Mouse (Mus musculus) neural tube, embryonic 14.5 days (tissue): ENCODE measurements at regions not wholly inside any gene's neighbourhood (a gene's known extent, or its start where the extent isn't known, plus 50 kb on each side); places are given as distances from the start of the nearest gene placed in this dataset.

ENCODE experiments used
- ATAC-seq: fragments of 200-750 bp; cut with Nextera tagmentation; 2 replicates; pipeline ENCODE4 v1.8.0; 2017; ENCODE audit warnings: low read depth, mild to moderate bottlenecking, moderate TSS enrichment, moderate library complexity
- H3K27ac ChIP-seq: fragments of 300-500 bp; sonication (generic); 2 replicates; pipeline ENCODE4 v1.5.1; 2014; ENCODE audit warnings: low read depth, mild to moderate bottlenecking, control low read depth, low read length, moderate library complexity, mixed read lengths
- H3K27me3 ChIP-seq: fragments of 300-500 bp; sonication (generic); 2 replicates; pipeline ENCODE4 v1.6.1; 2014; ENCODE audit warnings: low read length; ENCODE audit not compliant: control insufficient read depth, insufficient read depth
- H3K36me3 ChIP-seq: fragments of 300-500 bp; sonication (generic); 2 replicates; pipeline ENCODE4 v1.6.1; 2014; ENCODE audit warnings: low read length, mixed read lengths; ENCODE audit not compliant: control insufficient read depth, insufficient read depth
- H3K4me1 ChIP-seq: fragments of 300-500 bp; sonication (generic); 2 replicates; pipeline ENCODE4 v1.6.1; 2014; ENCODE audit warnings: low read length; ENCODE audit not compliant: control insufficient read depth, insufficient read depth
- H3K4me2 ChIP-seq: fragments of 300-500 bp; sonication (generic); 2 replicates; pipeline ENCODE4 v1.6.1; 2014; ENCODE audit warnings: mild to moderate bottlenecking, low read depth, low read length, control low read depth
- H3K4me3 ChIP-seq: fragments of 300-500 bp; sonication (generic); 2 replicates; pipeline ENCODE4 v1.5.1; 2014; ENCODE audit warnings: low read depth, low read length, control low read depth, mixed read lengths
- H3K9ac ChIP-seq: fragments of 300-500 bp; sonication (generic); replicated peaks from 2 replicates; pipeline ENCODE4 v1.6.1; 2014; ENCODE audit warnings: low read depth, mild to moderate bottlenecking, control low read depth, low read length, mixed read lengths
- H3K9me3 ChIP-seq: fragments of 300-500 bp; sonication (generic); 2 replicates; pipeline ENCODE4 v1.6.1; 2016; ENCODE audit warnings: low read length; ENCODE audit not compliant: control insufficient read depth
- WGBS: fragments of 180-500 bp; shearing (Covaris S2); extraction: QIAGEN DNeasy Blood & Tissue Kit; methylation state at CpG from one replicate; pipeline ENCODE4 v1.1.7; 2014; 5-methylcytosine and 5-hydroxymethylcytosine counted together

GRCm38 (mm10) chr7:125036098-125036991 lies 408.1 kb upstream of the Kdm8 start:
- WGBS, result 37% methylated on average over 10 of the region's 10 CpGs
- ATAC-seq, result no peak
- no peak overlapping the region for H3K9ac ChIP-seq

DNA sequence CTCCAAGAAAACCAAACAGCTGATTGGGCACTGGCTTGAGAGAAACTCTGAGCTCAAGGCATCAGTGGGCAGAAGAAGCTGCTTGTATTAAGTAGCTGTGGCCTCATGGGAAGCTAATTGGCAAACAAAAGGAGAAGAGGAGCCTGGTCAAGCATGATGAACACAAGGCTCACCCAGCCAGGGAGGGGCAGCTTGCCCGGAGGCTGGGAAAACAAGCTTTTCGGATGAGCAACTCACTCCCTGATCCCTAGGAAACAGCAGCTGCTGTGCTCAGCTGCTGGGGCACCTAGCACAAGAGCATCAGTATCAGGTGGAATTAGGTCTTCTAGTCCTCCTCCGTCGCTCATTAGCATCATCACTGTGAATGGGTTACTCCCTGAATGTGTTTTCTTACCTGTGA lies 405.6 kb upstream of the Kdm8 start:
- Histone ChIP-seq H3K9ac (no peak overlapping the region), H3K4me3 (no peak overlapping the region), H3K27ac (no peak overlapping the region), H3K36me3 (no peaks in the 10 kb centered on the region), H3K27me3 (no peaks in the 10 kb centered on the region), H3K9me3 (no peaks in the 10 kb centered on the region), H3K4me2 (no peak overlapping the region), H3K4me1 (no peaks in the 10 kb centered on the region)
- no peak for ATAC-seq
- 56% methylated on average over 4 of the region's 4 CpGs for WGBS

More at GRCm38 (mm10) chr7:125036098-125036991, 408.1 kb upstream of the Kdm8 start:
- Histone ChIP-seq H3K4me2 (no peak overlapping the region), H3K27ac (no peak overlapping the region), H3K27me3 (no peaks in the 10 kb centered on the region), H3K4me3 (no peak overlapping the region), H3K9me3 (no peaks in the 10 kb centered on the region), H3K4me1 (no peaks in the 10 kb centered on the region), H3K36me3 (no peaks in the 10 kb centered on the region)

DNA sequence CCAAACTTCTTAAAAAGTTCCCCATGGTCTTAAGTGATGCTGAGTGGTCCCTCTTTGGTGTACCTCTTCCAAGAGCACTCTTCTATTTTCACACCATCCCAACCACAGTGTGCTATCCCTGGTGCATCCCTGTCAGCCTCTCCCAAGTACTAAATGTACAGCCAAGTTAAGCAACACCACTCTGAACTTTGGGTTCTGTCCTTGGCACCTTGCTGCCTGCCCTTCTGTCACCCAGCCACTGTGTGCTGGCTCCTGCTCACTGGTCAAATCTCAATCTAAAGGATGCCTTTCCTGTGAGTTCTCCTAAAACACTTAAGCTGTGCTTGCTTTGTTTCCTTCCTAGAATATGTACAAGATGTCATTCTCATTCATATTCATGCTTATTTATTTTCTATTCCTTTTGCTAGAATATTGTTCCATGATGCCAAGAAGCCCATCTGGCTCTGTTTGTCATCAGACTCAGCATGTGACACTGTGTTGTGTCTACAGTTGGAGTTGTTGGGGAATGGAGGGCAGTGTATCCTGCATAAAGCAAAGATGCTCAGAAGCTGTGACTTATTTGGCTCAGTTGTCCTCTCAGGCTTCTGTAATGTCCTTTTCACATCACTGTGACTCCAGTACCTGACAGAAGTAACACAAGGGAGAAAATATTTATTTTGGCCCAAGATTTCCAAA lies 388.4 kb upstream of the Kdm8 start:
- Histone ChIP-seq H3K4me1 (no peaks in the 10 kb centered on the region), H3K27me3 (no peaks in the 10 kb centered on the region), H3K27ac (no peak overlapping the region), H3K36me3 (no peaks in the 10 kb centered on the region), H3K9me3 (no peaks in the 10 kb centered on the region), H3K4me2 (no peak overlapping the region), H3K4me3 (no peak overlapping the region), H3K9ac (no peak overlapping the region)
- no peak for ATAC-seq

DNA sequence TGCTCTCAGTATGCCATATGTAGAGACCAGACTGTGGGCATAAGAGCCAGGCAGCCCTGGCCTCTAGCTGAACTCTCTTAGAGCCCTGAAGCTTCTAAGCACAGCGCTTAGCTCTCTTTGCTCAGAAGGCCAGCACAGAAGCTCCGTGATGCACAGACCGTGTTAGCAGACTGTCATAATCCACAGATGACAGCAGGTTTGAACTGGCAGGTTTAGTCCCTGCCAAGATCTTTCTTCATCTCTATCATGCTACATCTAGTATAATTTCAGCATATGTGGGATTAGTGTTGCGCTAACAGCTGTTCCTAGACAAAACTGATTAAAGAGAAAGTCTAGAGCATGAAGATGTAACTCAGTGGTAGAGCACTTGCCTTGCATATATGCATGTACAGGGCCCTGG lies 342.0 kb upstream of the Kdm8 start:
- Histone ChIP-seq H3K4me3 (no peak overlapping the region), H3K9ac (no peak overlapping the region), H3K9me3 (no peaks in the 10 kb centered on the region), H3K27ac (no peak overlapping the region), H3K27me3 (no peaks in the 10 kb centered on the region), H3K36me3 (no peaks in the 10 kb centered on the region), H3K4me2 (no peak overlapping the region), H3K4me1 (no peaks in the 10 kb centered on the region)
- ATAC-seq, result no peak
- WGBS, result 94% methylated on average over 4 of the region's 4 CpGs

GRCm38 (mm10) chr7:125104011-125104410 lies 340.5 kb upstream of the Kdm8 start:
- no peak overlapping the region for H3K4me3 ChIP-seq
- 68% methylated on average over 4 of the region's 4 CpGs for WGBS
- no peak for ATAC-seq

GRCm38 (mm10) chr7:125112820-125113273 lies 331.6 kb upstream of the Kdm8 start:
- 31% methylated on average over 9 of the region's 9 CpGs for WGBS
- no peaks in the 10 kb centered on the region for H3K9me3 ChIP-seq
- no peaks in the 10 kb centered on the region for H3K4me1 ChIP-seq
- no peak overlapping the region for H3K27ac ChIP-seq
- no peak overlapping the region for H3K4me2 ChIP-seq
- H3K4me3 ChIP-seq, result no peak overlapping the region
- no peaks in the 10 kb centered on the region for H3K36me3 ChIP-seq
- no peak overlapping the region for H3K9ac ChIP-seq
- H3K27me3 ChIP-seq, result no peaks in the 10 kb centered on the region
- ATAC-seq, result no peak; the same call in 1 of the 2 replicates

More at GRCm38 (mm10) chr7:125104011-125104410, 340.5 kb upstream of the Kdm8 start:
- H3K27me3 ChIP-seq, result no peaks in the 10 kb centered on the region
- no peaks in the 10 kb centered on the region for H3K36me3 ChIP-seq
- no peaks in the 10 kb centered on the region for H3K9me3 ChIP-seq
- no peaks in the 10 kb centered on the region for H3K4me1 ChIP-seq
- no peak overlapping the region for H3K4me2 ChIP-seq
- H3K9ac ChIP-seq, result no peak overlapping the region
- no peak overlapping the region for H3K27ac ChIP-seq

DNA sequence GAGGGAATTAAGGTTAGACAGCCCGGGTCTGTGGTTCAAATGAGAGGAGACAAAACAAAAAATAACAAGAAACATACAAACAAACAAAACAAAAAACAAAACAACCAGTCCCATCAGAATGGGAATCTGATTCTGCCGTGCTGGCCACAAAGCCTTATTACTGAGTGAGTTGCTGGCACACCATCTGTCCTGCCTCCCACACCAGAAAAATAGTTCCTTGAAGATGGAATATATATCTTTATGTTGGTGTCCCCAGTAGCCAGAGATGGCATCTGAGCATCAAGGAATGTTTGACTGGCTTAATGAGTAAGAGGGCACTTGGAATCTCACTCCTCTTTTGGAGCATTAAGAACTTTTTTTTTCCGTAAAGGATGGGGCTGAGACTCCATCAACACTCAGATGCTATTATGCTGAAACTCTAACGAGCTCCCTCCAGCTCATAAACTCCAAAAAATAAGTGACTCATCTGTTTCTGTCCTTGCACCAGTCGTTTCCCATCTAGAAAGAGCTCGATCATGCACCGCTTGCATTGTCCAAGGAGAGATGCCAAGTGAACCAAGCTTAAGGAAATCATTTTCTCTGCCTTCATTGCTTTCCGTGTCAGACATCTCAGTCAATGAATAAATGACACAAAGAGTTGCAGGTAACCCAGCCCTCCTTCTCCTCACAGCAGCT lies 329.0 kb upstream of the Kdm8 start:
- no peak overlapping the region for H3K4me2 ChIP-seq
- no peaks in the 10 kb centered on the region for H3K27me3 ChIP-seq
- no peak overlapping the region for H3K4me3 ChIP-seq
- H3K9me3 ChIP-seq, result no peaks in the 10 kb centered on the region
- no peaks in the 10 kb centered on the region for H3K4me1 ChIP-seq
- no peak for ATAC-seq
- H3K9ac ChIP-seq, result no peak overlapping the region
- no peak overlapping the region for H3K27ac ChIP-seq
- 81% methylated on average over 8 of the region's 8 CpGs for WGBS
- no peaks in the 10 kb centered on the region for H3K36me3 ChIP-seq

DNA sequence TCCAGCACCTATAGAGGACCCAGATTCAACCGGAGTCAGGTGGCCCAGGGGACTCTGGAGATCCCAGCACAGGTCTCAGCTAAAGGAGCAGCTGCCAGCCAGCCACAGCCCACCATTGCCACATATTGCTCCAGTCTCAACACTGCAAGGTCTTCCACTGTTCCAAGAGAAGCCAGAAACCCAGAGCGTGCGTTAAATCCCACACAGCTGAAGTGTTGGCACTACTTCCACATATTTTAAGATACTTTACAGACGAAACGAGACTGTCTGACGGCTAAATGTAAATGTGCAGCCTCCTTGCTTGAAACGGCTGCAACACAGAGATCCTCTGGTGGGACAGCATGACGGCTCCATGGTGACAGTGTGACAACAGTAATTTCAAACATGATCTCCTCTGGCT lies 327.3 kb upstream of the Kdm8 start:
- Histone ChIP-seq H3K9ac (no peak overlapping the region), H3K4me2 (no peak overlapping the region), H3K4me3 (no peak overlapping the region), H3K4me1 (no peaks in the 10 kb centered on the region), H3K9me3 (no peaks in the 10 kb centered on the region), H3K27ac (no peak overlapping the region), H3K27me3 (no peaks in the 10 kb centered on the region), H3K36me3 (no peaks in the 10 kb centered on the region)
- 89% methylated on average over 8 of the region's 8 CpGs for WGBS
- ATAC-seq, result no peak

DNA sequence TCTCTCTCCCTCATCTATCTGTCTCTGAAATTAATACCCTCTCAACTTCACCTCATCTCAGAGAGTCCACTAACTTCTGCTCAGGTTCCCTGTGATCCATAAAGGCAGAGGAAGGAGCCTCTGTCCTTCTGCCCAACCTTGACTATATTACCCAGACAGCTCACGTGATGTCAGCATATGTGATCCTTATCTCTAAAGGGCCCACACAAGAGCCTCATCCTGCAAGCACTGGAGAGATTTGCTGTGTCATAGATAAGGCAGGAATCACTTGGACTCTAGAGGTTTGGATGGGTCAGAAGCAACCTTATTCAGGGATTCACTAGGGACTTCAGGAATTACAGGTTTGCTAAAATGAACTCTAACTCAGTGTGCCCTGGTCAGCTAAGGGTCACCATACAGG lies 315.3 kb upstream of the Kdm8 start:
- Histone ChIP-seq H3K27me3 (no peaks in the 10 kb centered on the region), H3K9me3 (no peaks in the 10 kb centered on the region), H3K36me3 (no peaks in the 10 kb centered on the region), H3K9ac (no peak overlapping the region), H3K4me2 (no peak overlapping the region), H3K27ac (no peak overlapping the region), H3K4me1 (no peaks in the 10 kb centered on the region), H3K4me3 (no peak overlapping the region)
- 94% methylated on average over 1 of the region's 1 CpGs for WGBS
- ATAC-seq, result no peak
